In the genomic region with DNA sequence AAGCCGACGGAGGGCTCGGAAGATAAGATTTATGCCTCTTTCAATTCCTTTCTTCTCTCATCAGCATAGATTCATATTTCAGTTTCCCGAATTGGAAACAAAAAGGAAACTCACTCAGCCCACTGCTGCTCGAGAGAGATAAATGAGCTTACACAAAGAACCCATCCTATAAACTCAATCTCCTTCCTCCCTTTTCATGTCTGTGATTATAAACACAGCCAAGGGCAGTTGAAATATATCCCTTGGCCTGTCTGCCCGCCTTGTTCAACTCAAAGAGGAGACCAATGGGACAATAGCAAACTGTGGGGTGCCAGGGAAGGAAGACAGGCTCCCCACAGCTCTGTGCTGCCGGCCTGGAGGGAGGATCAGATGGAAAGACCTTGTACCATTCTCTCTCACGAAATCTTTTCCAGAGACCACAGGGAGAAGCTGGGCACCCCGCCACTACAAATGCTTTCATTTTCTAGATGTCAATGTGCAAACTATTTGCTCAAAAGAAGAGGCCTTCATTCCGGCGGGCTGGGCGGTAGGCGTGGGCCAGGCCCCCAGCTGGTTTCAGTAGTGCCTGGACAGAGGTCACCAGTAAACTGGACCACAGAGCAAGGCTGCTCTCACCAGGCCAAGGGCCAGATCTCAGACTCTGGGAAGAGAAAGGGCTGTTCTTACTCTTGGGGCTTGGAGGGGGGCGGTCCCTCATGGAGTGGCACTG, we compare ENCODE assay signal across 10 mouse cellular contexts.
A peak's percentile ranks its signal among the peaks of the same experiment; 100 is the strongest.
DNase-seq lines count a peak whose midpoint lies in the region; ATAC-seq and TF ChIP-seq lines count a peak whose summit lies in the region.
"Had no signal": no experiment of that assay in that cellular context is flagged by ENCODE, and none has a peak within 500 bp of the region (broad histone marks: within the 10 kb centered on the region; RNA-seq: fewer than 3 reads in every experiment).

No protein-coding gene starts in this region.

- peak overlapping the region; percentile 61 for H3K27ac ChIP-seq in midbrain, embryonic 10.5 days (replicated peaks)
- H3K27ac ChIP-seq in midbrain, embryonic 11.5 days (ENCODE audit: low read depth, low read length), result no peak overlapping the region
- H3K27ac ChIP-seq in kidney, postnatal 0 days, result peak overlapping the region; percentile 80
- H3K27ac ChIP-seq in stomach, embryonic 16.5 days (ENCODE audit: low read length), result peak overlapping the region; percentile 78
- H3K27ac ChIP-seq: liver, embryonic 13.5 days had no signal

- H3K9ac ChIP-seq in midbrain, embryonic 11.5 days (ENCODE audit: low read length), result no peak overlapping the region
- H3K9ac ChIP-seq in kidney, postnatal 0 days (ENCODE audit: low read depth, low read length), result no peak overlapping the region
- H3K9ac ChIP-seq in stomach, embryonic 16.5 days (ENCODE audit: low read length), result no peak overlapping the region
- H3K9ac ChIP-seq: liver, embryonic 13.5 days had no signal

- no peak overlapping the region for H3K4me3 ChIP-seq in midbrain, embryonic 10.5 days
- H3K4me3 ChIP-seq in midbrain, embryonic 11.5 days (ENCODE audit: low read depth, low read length), result no peak overlapping the region
- no peak overlapping the region for H3K4me3 ChIP-seq in kidney, postnatal 0 days (replicated peaks; ENCODE audit: low read depth, low read length)
- H3K4me3 ChIP-seq in stomach, embryonic 16.5 days (replicated peaks; ENCODE audit: low read length), result no peak overlapping the region
- H3K4me3 ChIP-seq: liver, embryonic 13.5 days had no signal

- DNase-seq in midbrain, embryonic 10.5 days (ENCODE audit: low spot score), result peak; percentile 47
- no peak for DNase-seq in midbrain, embryonic 11.5 days (ENCODE audit: low spot score, missing footprints)
- DNase-seq in cerebellum, postnatal 14 days, result peak; percentile 48 to 51
- peak; percentile 39 to 66 for DNase-seq in heart, postnatal 10 days
- peak; percentile 81 for DNase-seq in kidney, postnatal 0 days (ENCODE audit: low spot score)
- peak; percentile 53 for DNase-seq in mesoderm, embryonic 11.5 days (ENCODE audit: low read depth, low spot score)
- DNase-seq: liver, embryonic 13.5 days had no signal

- peaks cover 40% of the 10 kb centered on the region for H3K27me3 ChIP-seq in midbrain, embryonic 10.5 days (ENCODE audit: low read depth, poor library complexity, severe bottlenecking)
- H3K27me3 ChIP-seq in midbrain, embryonic 11.5 days (ENCODE audit: control insufficient read depth, insufficient read depth, low read length), result no peaks in the 10 kb centered on the region
- H3K27me3 ChIP-seq in kidney, postnatal 0 days (ENCODE audit: insufficient read depth, low read length), result no peaks in the 10 kb centered on the region
- H3K27me3 ChIP-seq in stomach, embryonic 16.5 days (ENCODE audit: control insufficient read depth, insufficient read depth, low read length), result no peaks in the 10 kb centered on the region
- H3K27me3 ChIP-seq: liver, embryonic 13.5 days; Patski had no signal

- intact Hi-C loops in heart, postnatal 10 days (cut with DNase I), result no loop called here

- no peaks in the 10 kb centered on the region for H3K36me3 ChIP-seq in midbrain, embryonic 10.5 days
- no peaks in the 10 kb centered on the region for H3K36me3 ChIP-seq in midbrain, embryonic 11.5 days (ENCODE audit: control insufficient read depth, insufficient read depth, low read length)
- no peaks in the 10 kb centered on the region for H3K36me3 ChIP-seq in kidney, postnatal 0 days (ENCODE audit: insufficient read depth, low read length)
- H3K36me3 ChIP-seq in stomach, embryonic 16.5 days (ENCODE audit: control insufficient read depth, insufficient read depth, low read length), result no peaks in the 10 kb centered on the region
- H3K36me3 ChIP-seq: liver, embryonic 13.5 days had no signal

- no peak overlapping the region for H3K4me2 ChIP-seq in midbrain, embryonic 11.5 days
- H3K4me2 ChIP-seq in kidney, postnatal 0 days (ENCODE audit: low read length), result no peak overlapping the region
- H3K4me2 ChIP-seq in stomach, embryonic 16.5 days (ENCODE audit: low read depth, low read length), result peak overlapping the region; percentile 2
- H3K4me2 ChIP-seq: liver, embryonic 13.5 days had no signal

- TF ChIP-seq CTCF in kidney, postnatal 0 days (IDR thresholded peaks at IDR 0.05; ENCODE audit: low read depth), result no peak

- H3K9me3 ChIP-seq in midbrain, embryonic 10.5 days (replicated peaks), result no peaks in the 10 kb centered on the region
- no peaks in the 10 kb centered on the region for H3K9me3 ChIP-seq in midbrain, embryonic 11.5 days (ENCODE audit: control insufficient read depth, low read length)
- no peaks in the 10 kb centered on the region for H3K9me3 ChIP-seq in kidney, postnatal 0 days (replicated peaks; ENCODE audit: low read length)
- no peaks in the 10 kb centered on the region for H3K9me3 ChIP-seq in stomach, embryonic 16.5 days (replicated peaks; ENCODE audit: control insufficient read depth, low read length)
- H3K9me3 ChIP-seq: liver, embryonic 13.5 days had no signal

- H3K4me1 ChIP-seq in midbrain, embryonic 10.5 days, result peaks cover 36% of the 10 kb centered on the region
- peaks cover 6% of the 10 kb centered on the region; the same call in 1 of the 2 replicates for H3K4me1 ChIP-seq in midbrain, embryonic 11.5 days (ENCODE audit: control insufficient read depth, insufficient read depth, low read length)
- peaks cover 9% of the 10 kb centered on the region; the same call in 1 of the 2 replicates for H3K4me1 ChIP-seq in kidney, postnatal 0 days (replicated peaks; ENCODE audit: insufficient read depth, low read length)
- peaks cover 17% of the 10 kb centered on the region for H3K4me1 ChIP-seq in stomach, embryonic 16.5 days (ENCODE audit: control insufficient read depth, insufficient read depth, low read length)
- H3K4me1 ChIP-seq: liver, embryonic 13.5 days had no signal

- WGBS in midbrain, embryonic 10.5 days, result 26% methylated on average over 14 of the region's 14 CpGs
- 21% methylated on average over 14 of the region's 14 CpGs for WGBS in midbrain, embryonic 11.5 days
- 38% methylated on average over 14 of the region's 14 CpGs for WGBS in kidney, postnatal 0 days
- whole genome bisulfite sequencing in stomach, embryonic 16.5 days, result 25% methylated on average over 14 of the region's 14 CpGs

- ATAC-seq in midbrain, embryonic 11.5 days (ENCODE audit: low FRiP score), result no peak
- no peak for ATAC-seq in kidney, postnatal 0 days (replicated peaks; ENCODE audit: low FRiP score, low read depth)
- ATAC-seq in stomach, embryonic 16.5 days (ENCODE audit: insufficient read depth, low FRiP score), result peak; percentile 65; the same call in 1 of the 2 replicates
- no peak for ATAC-seq in monocyte, adult 5-6 weeks (replicated peaks; ENCODE audit: insufficient number of reproducible peaks, low FRiP score, low TSS enrichment, poor library complexity, severe bottlenecking)
- ATAC-seq: Patski had no signal
